Mouse (Mus musculus) lung, postnatal 10 days (tissue): ENCODE data around the gene Bloc1s5.

Experiments used
- DNase-seq: peaks from one replicate; pipeline ENCODE4 v3.0.0; 2021

Bloc1s5 gene

DNA sequence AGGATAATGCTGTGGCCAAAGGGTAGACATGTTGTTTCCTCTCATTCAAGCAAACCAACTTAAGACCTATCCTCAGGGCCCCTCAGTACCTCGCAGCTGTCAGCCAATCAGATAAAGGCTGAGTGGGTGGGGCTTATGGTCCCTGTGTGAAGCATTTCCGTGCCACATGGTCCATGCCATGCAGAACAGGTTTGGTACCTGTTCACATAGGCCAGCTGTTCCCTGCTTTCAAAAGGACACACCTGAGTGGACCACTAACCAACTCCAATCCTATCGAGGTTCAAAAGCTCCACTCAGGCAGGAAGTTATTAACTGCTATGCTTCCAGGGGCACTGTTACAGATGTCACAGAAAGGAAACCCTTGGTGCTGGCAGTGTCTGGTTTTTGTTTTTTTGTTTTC lies 80.7 kb downstream of the Bloc1s5 start:
- DNase-seq = no peak

DNA sequence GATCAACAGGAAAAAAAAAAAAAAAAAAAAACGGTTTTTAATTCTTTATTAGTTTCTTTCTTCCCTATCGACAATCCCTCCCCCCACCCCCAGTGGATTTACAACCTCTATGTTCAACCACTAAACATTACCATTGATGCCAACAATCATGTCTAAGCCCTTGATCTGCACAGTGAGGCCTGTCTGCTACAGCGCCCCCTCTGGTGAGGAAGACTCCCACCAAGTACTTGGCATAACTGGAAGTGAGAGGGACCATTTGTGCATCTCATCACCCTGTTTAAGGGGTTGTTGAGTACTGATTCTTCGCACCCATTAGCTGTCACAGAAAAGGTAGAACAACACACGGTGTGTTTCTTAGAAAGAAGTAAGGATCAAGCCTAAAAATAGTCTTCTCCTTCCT lies 86.2 kb downstream of the Bloc1s5 start:
- no peak for DNase-seq

DNA sequence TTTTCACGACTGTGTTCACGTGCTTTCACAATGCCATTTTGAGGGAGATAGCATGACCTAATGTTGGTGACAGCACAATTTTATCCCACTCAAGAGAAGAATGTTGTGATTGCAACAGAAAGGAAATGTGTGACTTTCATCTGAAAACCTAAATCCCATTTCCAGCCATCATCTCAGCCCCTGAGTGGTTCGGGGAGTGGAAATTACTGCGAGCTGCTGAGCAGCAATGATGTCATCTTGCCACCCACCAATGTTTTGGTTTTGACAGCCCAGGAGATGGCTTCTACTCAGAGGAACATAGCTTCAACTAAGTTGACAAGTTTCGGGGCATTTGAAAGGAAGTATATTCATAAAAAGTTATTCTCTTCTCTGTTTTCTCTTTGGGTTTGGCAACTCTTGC lies 87.2 kb downstream of the Bloc1s5 start:
- no peak for DNase-seq

DNA sequence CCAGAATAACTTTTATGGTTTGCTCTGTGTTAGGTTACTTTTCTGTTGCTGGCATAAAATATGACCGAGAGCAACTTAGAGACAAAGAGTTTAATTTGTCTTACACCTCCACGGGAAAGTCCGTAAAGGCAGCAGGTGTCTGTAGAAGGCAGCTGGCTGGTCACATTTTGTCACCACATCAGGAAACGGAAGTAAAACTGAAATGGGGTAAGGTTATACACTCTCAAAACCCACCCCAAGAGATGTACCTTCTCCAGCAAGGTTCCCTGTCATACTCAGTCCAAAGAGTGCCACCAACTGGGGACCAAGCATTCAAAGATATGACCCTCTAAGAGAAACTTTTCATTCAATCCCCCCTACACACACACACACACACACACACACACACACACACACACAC lies 88.2 kb downstream of the Bloc1s5 start:
- DNase-seq = no peak

DNA sequence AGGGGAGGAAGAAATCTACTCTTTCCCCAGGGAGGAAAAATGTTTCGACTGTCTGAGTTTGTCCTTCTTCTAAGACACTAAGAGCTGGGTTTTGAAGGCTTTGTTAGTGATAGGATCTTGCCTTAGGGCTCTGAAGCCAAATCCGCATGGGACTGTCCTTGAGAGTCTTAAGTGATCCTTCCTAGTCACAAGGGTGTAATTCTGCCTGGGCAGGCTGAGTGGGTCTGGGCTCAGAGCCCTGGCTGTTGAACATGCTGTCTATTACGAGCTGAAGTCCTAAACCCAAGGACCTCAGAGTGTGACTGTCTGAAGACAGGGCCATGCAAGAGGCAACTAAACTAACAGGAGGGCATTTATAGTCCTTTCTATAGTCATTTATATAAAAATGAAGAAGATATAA lies 89.4 kb downstream of the Bloc1s5 start:
- no peak for DNase-seq

DNA sequence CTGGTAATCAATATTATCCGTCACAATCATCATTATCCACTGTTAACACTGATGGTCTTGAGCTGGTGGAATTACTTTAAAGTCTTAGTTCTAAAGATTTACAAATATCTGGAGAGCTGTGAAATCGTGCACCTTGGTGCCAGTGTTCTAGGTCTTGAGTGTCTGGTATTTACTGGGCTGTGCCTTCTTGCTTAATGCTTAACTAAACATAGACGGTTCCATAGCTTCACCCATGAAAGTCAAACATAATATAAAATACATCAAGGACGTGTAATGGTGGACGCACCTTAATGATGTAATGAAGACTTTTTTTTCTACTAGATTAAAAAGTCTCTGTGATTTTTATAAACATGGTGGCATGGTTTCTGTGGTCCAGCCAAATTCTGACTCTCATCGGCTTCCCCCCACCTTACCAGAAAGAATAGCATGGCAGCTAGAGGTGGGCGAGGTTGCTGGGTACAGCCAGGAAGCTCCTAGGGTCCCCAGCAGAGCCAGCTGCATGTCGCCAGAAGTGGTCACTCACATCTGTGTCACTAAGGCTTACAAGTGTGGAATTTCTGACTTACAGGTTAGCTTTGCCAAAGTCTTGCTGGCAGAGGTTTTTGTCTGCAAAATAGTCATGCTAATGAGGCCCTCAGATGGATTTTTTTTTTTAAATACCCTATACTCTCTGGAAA lies 90.0 kb downstream of the Bloc1s5 start:
- DNase-seq = no peak

DNA sequence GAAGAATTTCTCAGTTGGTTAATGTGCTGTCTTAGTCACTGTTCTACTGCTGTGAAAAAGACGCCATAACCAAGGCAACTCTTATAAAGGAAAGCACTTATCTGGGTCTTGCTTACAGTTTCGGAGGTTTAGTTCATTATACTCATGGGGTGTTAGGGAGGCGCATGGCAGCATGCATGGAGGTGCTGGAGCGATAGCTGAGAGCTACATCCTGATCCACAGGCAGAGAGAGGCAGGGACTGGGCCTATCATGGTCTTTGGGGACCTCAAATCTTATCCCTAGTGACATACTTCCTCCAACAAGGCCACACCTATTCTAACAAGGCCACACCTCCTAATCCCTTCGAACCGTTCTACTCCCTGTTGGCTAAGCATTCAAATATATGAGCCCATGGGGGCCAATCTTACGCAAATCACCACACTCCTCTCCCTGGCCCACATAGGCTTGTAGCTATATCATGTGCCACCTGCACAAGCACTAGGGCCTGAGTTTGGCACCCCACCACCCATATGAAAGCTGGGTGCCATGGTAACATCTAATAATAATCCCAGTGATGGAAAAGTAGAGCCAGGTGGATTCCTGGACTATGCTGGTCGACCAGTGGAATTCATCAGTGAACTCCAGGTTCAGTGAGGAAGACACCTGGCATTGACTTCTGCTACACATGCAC lies 91.3 kb downstream of the Bloc1s5 start:
- DNase-seq = no peak
